Mouse (Mus musculus): ENCODE measurements at regions not wholly inside any gene's neighbourhood (a gene's known extent, or its start where the extent isn't known, plus 50 kb on each side); places are given as distances from the start of the nearest gene placed in this dataset.
"Not testable (repeated sequence)": the region's sequence is repeated elsewhere in the genome, so short reads cannot be mapped to it uniquely, and the experiment has no call there.

- not testable (repeated sequence) for DNase-seq
Observed at GRCm38 (mm10) chrX:103532620-103533199, 97.7 kb upstream of the Zcchc13 start.

GRCm38 (mm10) chrX:103533306-103533705, 97.1 kb upstream of the Zcchc13 start:
- DNase-seq = no peak

- no peak for DNase-seq
Observed at GRCm38 (mm10) chrX:103533831-103534230, 96.6 kb upstream of the Zcchc13 start.

- DNase-seq = no peak
Observed at GRCm38 (mm10) chrX:103546490-103547202, 83.7 kb upstream of the Zcchc13 start.

- DNase-seq = no peak
Observed at GRCm38 (mm10) chrX:103551304-103551703, 79.1 kb upstream of the Zcchc13 start.

- DNase-seq = no peak
Observed at GRCm38 (mm10) chrX:103553196-103553595, 77.2 kb upstream of the Zcchc13 start.

- DNase-seq = no peak
Observed at GRCm38 (mm10) chrX:103553605-103554004, 76.8 kb upstream of the Zcchc13 start.

GRCm38 (mm10) chrX:103555041-103555986, 75.1 kb upstream of the Zcchc13 start:
- DNase-seq = not testable (repeated sequence)

GRCm38 (mm10) chrX:103556046-103556445, 74.3 kb upstream of the Zcchc13 start:
- no peak for DNase-seq

- DNase-seq = no peak
Observed at GRCm38 (mm10) chrX:103556681-103557490, 73.5 kb upstream of the Zcchc13 start.

- no peak for DNase-seq
Observed at GRCm38 (mm10) chrX:103557496-103557895, 72.9 kb upstream of the Zcchc13 start.

- peak; percentile 76 for DNase-seq
Observed at GRCm38 (mm10) chrX:103563531-103564246, 66.7 kb upstream of the Zcchc13 start.

GRCm38 (mm10) chrX:103573344-103573743, 57.0 kb upstream of the Zcchc13 start:
- DNase-seq = no peak

- DNase-seq = no peak
Observed at GRCm38 (mm10) chrX:103579484-103579883, 50.9 kb upstream of the Zcchc13 start.
